Mouse (Mus musculus) heart, adult 2 months (tissue): ENCODE measurements at regions not wholly inside any gene's neighbourhood (a gene's known extent, or its start where the extent isn't known, plus 50 kb on each side); places are given as distances from the start of the nearest gene placed in this dataset.

Source experiments
- DNase-seq, 2 experiments: peaks; one replicate each; pipeline ENCODE4 v3.0.0; 2021
- H3K27ac ChIP-seq: fragments of 200-600 bp; 2 replicates; pipeline ENCODE4 v1.8.1; 2022
- H3K27me3 ChIP-seq: fragments of 200-500 bp; 2 replicates; pipeline ENCODE4 v1.6.1; 2012; ENCODE audit warnings: mild to moderate bottlenecking, low read length, inconsistent platforms, mixed read lengths; ENCODE audit not compliant: control insufficient read depth, insufficient read depth
- H3K36me3 ChIP-seq: fragments of 200-500 bp; 2 replicates; pipeline ENCODE4 v1.6.1; 2012; ENCODE audit warnings: low read length, inconsistent platforms; ENCODE audit not compliant: control insufficient read depth, insufficient read depth
- H3K4me1 ChIP-seq: fragments of 200-500 bp; 2 replicates; pipeline ENCODE4 v1.6.1; 2011; ENCODE audit warnings: low read length; ENCODE audit not compliant: control insufficient read depth, insufficient read depth
- H3K4me3 ChIP-seq: fragments of 200-600 bp; 2 replicates; pipeline ENCODE4 v1.8.1; 2022
- H3K79me2 ChIP-seq: fragments of 200-500 bp; replicated peaks from 2 replicates; pipeline ENCODE4 v1.6.1; 2012; ENCODE audit warnings: mild to moderate bottlenecking, inconsistent platforms, low read length, moderate library complexity, mixed read lengths; ENCODE audit not compliant: control insufficient read depth, insufficient read depth
- H3K9ac ChIP-seq: fragments of 200-500 bp; 2 replicates; pipeline ENCODE4 v1.6.1; 2012; ENCODE audit warnings: low read depth, mild to moderate bottlenecking, control low read depth, inconsistent platforms, low read length, mixed read lengths
- CTCF ChIP-seq: fragments of 200-600 bp; IDR thresholded peaks from 2 replicates; pipeline ENCODE4 v1.8.1; 2022; ENCODE audit warnings: antibody characterized with exemption, mild to moderate bottlenecking, moderate library complexity
- EP300 ChIP-seq: fragments of 200-500 bp; IDR thresholded peaks from 2 replicates; pipeline ENCODE4 v1.6.1; 2011; ENCODE audit warnings: low read depth, low read length, control low read depth; ENCODE audit not compliant: insufficient read depth
- POLR2A ChIP-seq: fragments of 200-500 bp; IDR thresholded peaks from 2 replicates; pipeline ENCODE4 v1.6.1; 2011; ENCODE audit warnings: mild to moderate bottlenecking, low read depth, low read length, control low read depth; ENCODE audit not compliant: insufficient read depth
- WGBS: fragments of 180-500 bp; shearing (Covaris S2); methylation state at CpG from one replicate; pipeline ENCODE4 v1.1.7; 2018; 5-methylcytosine and 5-hydroxymethylcytosine counted together
- intact Hi-C: fragments of 180-260 bp; cut with DNase I; formaldehyde crosslinking; loops from one replicate; pipeline ENCODE4 v1.15.1; 2025

DNA sequence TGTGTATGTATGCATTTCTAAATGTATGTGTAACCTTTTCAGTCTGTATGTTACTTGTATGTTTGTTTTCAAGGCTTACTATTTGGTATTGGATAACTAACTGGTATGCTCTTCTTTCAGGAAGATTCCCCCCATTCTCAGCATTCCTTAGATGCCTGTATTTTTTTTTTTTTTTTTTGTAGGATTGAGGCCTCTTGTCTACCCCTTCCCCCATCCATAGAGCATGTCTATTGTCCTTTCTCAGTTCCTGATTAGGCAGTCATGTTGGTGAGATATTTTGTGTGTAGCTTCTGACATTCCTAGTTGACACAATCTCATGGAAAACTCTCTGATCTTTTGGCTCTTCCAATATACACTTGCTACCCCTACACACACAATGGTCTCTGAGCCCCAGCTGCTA lies 262.8 kb upstream of the Tbc1d2b start:
- Histone ChIP-seq H3K27me3 (no peaks in the 10 kb centered on the region), H3K4me3 (no peak overlapping the region), H3K4me1 (no peaks in the 10 kb centered on the region), H3K36me3 (no peaks in the 10 kb centered on the region), H3K27ac (no peak overlapping the region), H3K9ac (no peak overlapping the region), H3K79me2 (no peaks in the 10 kb centered on the region)
- intact Hi-C loops = no loop called here
- DNase-seq = no peak
- no peak for TF ChIP-seq POLR2A
- no peak for TF ChIP-seq EP300
- no peak for TF ChIP-seq CTCF

GRCm38 (mm10) chr9:90521186-90521585 lies 250.6 kb upstream of the Tbc1d2b start:
- no peak overlapping the region for H3K27ac ChIP-seq
- 72% methylated on average over 3 of the region's 3 CpGs for WGBS
- no peaks in the 10 kb centered on the region for H3K27me3 ChIP-seq
- H3K4me3 ChIP-seq = no peak overlapping the region
- intact Hi-C loops = no loop called here
- H3K79me2 ChIP-seq = no peaks in the 10 kb centered on the region
- H3K36me3 ChIP-seq = no peaks in the 10 kb centered on the region
- DNase-seq = no peak
- H3K9ac ChIP-seq = no peak overlapping the region
- TF ChIP-seq CTCF = no peak
- no peak for TF ChIP-seq POLR2A
- no peak for TF ChIP-seq EP300
- no peaks in the 10 kb centered on the region for H3K4me1 ChIP-seq

DNA sequence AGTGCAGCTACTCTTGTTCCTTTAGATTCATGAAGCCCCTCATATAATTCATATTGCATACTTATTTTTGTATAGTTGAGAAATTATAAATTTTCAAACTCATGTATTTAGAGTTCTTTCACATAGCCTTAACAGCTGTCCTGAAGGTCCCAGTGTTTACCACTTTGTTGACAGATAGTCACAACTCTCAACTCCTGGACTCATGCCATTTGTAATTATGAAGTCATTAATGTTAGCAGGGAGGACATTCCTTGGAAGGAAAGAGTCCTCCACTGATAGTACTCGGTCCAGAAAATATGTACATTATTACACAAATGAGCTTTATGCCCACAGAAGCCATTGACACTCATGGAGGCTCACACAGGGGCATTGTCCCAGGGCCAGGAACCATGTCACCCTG lies 224.3 kb upstream of the Tbc1d2b start:
- Histone ChIP-seq H3K36me3 (no peaks in the 10 kb centered on the region), H3K4me3 (no peak overlapping the region), H3K4me1 (no peaks in the 10 kb centered on the region), H3K9ac (no peak overlapping the region), H3K27me3 (no peaks in the 10 kb centered on the region), H3K27ac (no peak overlapping the region), H3K79me2 (no peaks in the 10 kb centered on the region)
- intact Hi-C loops = no loop called here
- TF ChIP-seq CTCF (no peak), POLR2A (no peak), EP300 (no peak)
- 38% methylated on average over 1 of the region's 1 CpGs for WGBS
- no peak for DNase-seq

DNA sequence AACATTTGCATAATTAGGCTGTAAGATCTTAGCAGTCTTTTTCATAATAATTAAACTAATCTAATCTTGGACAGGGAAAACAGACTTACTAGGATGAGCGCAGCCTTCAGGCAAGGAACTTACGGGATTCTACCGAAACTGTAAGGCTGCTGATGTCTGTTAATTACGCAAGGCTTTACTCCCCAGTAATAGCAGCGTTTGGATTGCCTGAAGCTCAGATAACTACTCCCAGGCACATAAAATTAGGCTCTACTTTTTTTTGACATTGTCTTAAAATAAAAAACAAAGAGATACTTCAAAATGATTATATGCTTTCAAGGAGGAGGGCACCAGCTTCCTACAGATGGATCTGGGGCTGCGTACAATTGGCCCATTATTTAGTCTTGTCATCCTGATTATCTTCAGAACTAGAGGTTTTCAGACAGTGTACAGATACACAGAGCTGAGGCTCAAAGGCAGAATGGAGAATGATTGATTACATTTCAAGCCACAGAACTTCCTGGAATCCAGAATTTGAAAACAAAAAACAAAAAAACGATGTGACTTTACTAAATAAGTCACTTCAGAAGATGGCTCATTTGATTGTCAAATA lies 220.1 kb upstream of the Tbc1d2b start:
- 70% methylated on average over 7 of the region's 7 CpGs for whole genome bisulfite sequencing
- Histone ChIP-seq H3K4me1 (no peaks in the 10 kb centered on the region), H3K27ac (no peak overlapping the region), H3K4me3 (no peak overlapping the region), H3K27me3 (no peaks in the 10 kb centered on the region), H3K36me3 (no peaks in the 10 kb centered on the region), H3K79me2 (no peaks in the 10 kb centered on the region), H3K9ac (no peak overlapping the region)
- DNase-seq = no peak
- intact Hi-C loops = no loop called here
- TF ChIP-seq EP300 (no peak), POLR2A (no peak), CTCF (no peak)

DNA sequence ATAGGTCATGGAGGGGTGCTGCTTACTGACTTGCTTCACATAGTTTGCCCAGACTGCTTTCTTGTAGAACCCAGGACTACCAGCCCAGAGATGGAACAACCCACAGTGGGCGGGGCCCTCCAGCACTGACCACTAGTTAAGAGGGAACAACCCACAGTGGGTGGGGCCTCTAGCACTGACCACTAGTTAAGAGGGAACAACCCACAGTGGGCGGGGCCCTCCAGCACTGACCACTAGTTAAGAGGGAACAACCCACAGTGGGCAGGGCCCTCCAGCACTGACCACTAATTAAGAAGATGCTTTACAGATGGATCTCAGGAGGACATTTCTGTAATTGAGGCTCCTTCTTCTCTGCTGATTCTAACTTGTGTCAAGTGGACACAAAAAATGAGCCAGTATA lies 180.0 kb upstream of the Tbc1d2b start:
- Histone ChIP-seq H3K27me3 (no peaks in the 10 kb centered on the region), H3K36me3 (no peaks in the 10 kb centered on the region), H3K27ac (no peak overlapping the region), H3K9ac (no peak overlapping the region), H3K4me1 (no peaks in the 10 kb centered on the region), H3K79me2 (no peaks in the 10 kb centered on the region), H3K4me3 (no peak overlapping the region)
- intact Hi-C loops = no loop called here
- TF ChIP-seq POLR2A = no peak
- no peak for TF ChIP-seq EP300
- no peak for TF ChIP-seq CTCF
- no peak for DNase-seq
- WGBS = 94% methylated on average over 2 of the region's 2 CpGs

DNA sequence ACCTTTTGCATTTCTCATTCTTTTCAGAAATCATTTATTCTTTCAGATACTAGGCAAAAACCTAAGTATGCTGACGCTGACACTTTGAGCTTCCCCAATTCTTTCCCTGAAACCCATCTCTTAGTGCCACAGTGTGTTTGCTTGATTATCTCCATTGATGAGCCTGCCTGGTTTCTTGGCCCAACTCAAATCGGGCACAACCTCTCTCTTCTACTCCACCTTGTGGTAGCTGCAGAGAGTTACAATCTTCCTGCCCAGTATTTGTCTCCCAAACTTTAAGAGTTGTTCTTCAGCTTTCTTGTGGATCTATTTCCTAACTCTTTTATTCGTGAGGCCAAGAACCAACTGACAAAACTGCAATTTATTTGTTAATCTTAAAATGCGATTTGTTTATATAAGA lies 176.4 kb upstream of the Tbc1d2b start:
- 19% methylated on average over 4 of the region's 4 CpGs for WGBS
- Histone ChIP-seq H3K9ac (no peak overlapping the region), H3K36me3 (no peaks in the 10 kb centered on the region), H3K4me3 (no peak overlapping the region), H3K27ac (no peak overlapping the region), H3K4me1 (no peaks in the 10 kb centered on the region), H3K27me3 (no peaks in the 10 kb centered on the region), H3K79me2 (no peaks in the 10 kb centered on the region)
- intact Hi-C loops = loop anchor here (1.0 kb wide), 1 partner anchor 241 kb away; no protein-coding TSS in a partner anchor
- no peak for DNase-seq
- TF ChIP-seq EP300 = no peak
- TF ChIP-seq POLR2A = no peak
- TF ChIP-seq CTCF = peak; percentile 82
